Mouse (Mus musculus): ENCODE results near the gene Mgat5b. TPM values are rescaled to one million over a fixed set of nuclear protein-coding genes. Genes with fewer than 3 reads are reported as not detected.

Mgat5b gene
- not detected for polyA plus RNA-seq (2014; fragmentation: Illumina TruSeq; extraction: RNeasy Lipid Tissue Mini Kit (QIAGEN cat#74804); ENCODE audit: low read depth, low replicate concordance)

DNA sequence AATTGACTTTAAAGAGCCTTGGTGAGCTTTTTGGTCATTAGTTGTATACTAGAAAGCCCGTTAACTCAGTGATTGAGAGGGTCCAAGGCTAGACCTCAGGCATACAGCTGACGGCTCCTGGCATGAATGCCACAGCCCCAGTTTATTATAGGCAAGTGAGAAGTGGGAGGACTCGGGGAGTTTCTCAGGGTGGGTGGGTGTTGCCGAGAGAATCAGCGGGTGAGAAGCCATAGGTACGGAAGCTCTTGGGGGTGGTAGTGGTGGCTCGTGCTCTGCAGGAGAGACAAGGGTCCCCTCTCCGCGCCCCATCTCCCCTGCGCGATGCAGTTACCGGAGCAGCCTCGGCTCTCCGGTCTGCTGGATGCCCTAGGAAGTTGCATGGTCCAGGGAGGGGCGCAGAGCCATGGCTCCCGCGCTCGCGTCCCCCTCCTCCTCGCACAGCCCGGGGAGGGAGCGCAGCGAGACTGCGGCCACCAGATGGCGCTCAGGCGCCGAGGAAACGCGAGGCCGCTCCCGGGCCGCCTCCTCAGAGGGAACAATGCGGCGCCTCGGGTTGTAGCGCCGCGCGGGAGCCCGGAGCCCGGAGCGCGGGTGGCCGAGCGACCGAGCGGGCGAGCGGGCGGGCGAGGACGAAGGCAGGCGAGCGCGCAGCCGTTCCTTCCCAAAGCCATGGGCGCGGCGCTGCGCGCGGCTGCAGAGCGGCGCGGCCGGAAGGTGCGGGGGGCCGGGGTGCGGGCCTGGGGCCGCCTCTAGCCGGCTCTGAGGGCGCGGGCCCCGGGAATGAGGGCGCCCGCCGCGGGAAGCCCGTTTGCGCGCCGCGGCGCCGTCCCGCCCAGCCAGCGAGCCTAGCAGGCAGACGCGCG is at the start of gene Mgat5b:
Gene Mgat5b, plus strand, starts transcription at position 541 of the 863 bp plus-strand sequence.

Other genes with a start within 250 kb of the Mgat5b start
- gene St6galnac1, start 143.4 kb upstream of the Mgat5b start, polyA plus RNA-seq (2014; fragmentation: Illumina TruSeq; extraction: RNeasy Lipid Tissue Mini Kit (QIAGEN cat#74804); ENCODE audit: low read depth, low replicate concordance), result not detected
- gene Mxra7, start 90.8 kb upstream of the Mgat5b start, polyA plus RNA-seq (2014; fragmentation: Illumina TruSeq; extraction: RNeasy Lipid Tissue Mini Kit (QIAGEN cat#74804); ENCODE audit: low read depth, low replicate concordance), result 1.2 TPM
- gene Mettl23, start 75.6 kb upstream of the Mgat5b start, polyA plus RNA-seq (2014; fragmentation: Illumina TruSeq; extraction: RNeasy Lipid Tissue Mini Kit (QIAGEN cat#74804); ENCODE audit: low read depth, low replicate concordance), result 41.3 TPM
- gene Jmjd6, start 75.4 kb upstream of the Mgat5b start, polyA plus RNA-seq (2014; fragmentation: Illumina TruSeq; extraction: RNeasy Lipid Tissue Mini Kit (QIAGEN cat#74804); ENCODE audit: low read depth, low replicate concordance), result 7.6 TPM
- 9.3 TPM for gene Mfsd11, start 66.4 kb upstream of the Mgat5b start, polyA plus RNA-seq (2014; fragmentation: Illumina TruSeq; extraction: RNeasy Lipid Tissue Mini Kit (QIAGEN cat#74804); ENCODE audit: low read depth, low replicate concordance)
- gene Srsf2, start 65.8 kb upstream of the Mgat5b start, polyA plus RNA-seq (2014; fragmentation: Illumina TruSeq; extraction: RNeasy Lipid Tissue Mini Kit (QIAGEN cat#74804); ENCODE audit: low read depth, low replicate concordance), result 279 TPM
- gene Sec14l1, start 196.3 kb downstream of the Mgat5b start, polyA plus RNA-seq (2014; fragmentation: Illumina TruSeq; extraction: RNeasy Lipid Tissue Mini Kit (QIAGEN cat#74804); ENCODE audit: low read depth, low replicate concordance), result 1.7 TPM

Measured in liver, adult 10 weeks (tissue).